In genomic region chr14:26610689-26611088, GRCm38 (mm10) we compare ENCODE assay signal across 27 mouse cellular contexts.
"Had no signal": no experiment of that assay in that cellular context is flagged by ENCODE, and none has a peak within 500 bp of the region (broad histone marks: within the 10 kb centered on the region; RNA-seq: fewer than 3 reads in every experiment).

No protein-coding gene starts in this region.

- H3K27me3 ChIP-seq: hindbrain, embryonic 12.5 days; intestine, embryonic 15.5 days; limb, embryonic 12.5 days; liver, embryonic 13.5 days had no signal

- H3K4me2 ChIP-seq: heart, embryonic 11.5 days; hindbrain, embryonic 12.5 days; hindbrain, embryonic 14.5 days; intestine, embryonic 15.5 days; limb, embryonic 12.5 days; liver, embryonic 11.5 days; liver, embryonic 13.5 days had no signal

- H3K9ac ChIP-seq: hindbrain, embryonic 12.5 days; hindbrain, embryonic 14.5 days; intestine, embryonic 15.5 days; limb, embryonic 12.5 days; liver, embryonic 13.5 days had no signal

- H3K4me3 ChIP-seq: gastrocnemius, adult 2 months; heart, adult 2 months; hindbrain, embryonic 10.5 days; hindbrain, embryonic 12.5 days; intestine, embryonic 15.5 days; layer of hippocampus, adult 2 months; left cerebral cortex, adult 2 months; limb, embryonic 10.5 days; limb, embryonic 12.5 days; liver, embryonic 13.5 days had no signal

- ATAC-seq: hindbrain, embryonic 16.5 days; inflammation-experienced regulatory T-cells, adult 6 months; intestine, embryonic 15.5 days; intestine, postnatal 0 days had no signal

- DNase-seq: gastrocnemius, adult 2 months; gastrocnemius, postnatal 10 days; gastrocnemius, postnatal 25 days; heart, adult 11 months; heart, adult 2 months; heart, postnatal 10 days; heart, postnatal 4 days; kidney, adult 18-20 months; kidney, adult 8-10 months; kidney, postnatal 10 days; kidney, postnatal 25 days; kidney, postnatal 4 days; liver; liver, embryonic 13.5 days had no signal

- H3K4me1 ChIP-seq: hindbrain, embryonic 10.5 days; hindbrain, embryonic 12.5 days; intestine, embryonic 15.5 days; limb, embryonic 10.5 days; limb, embryonic 12.5 days had no signal

- H3K9me3 ChIP-seq: hindbrain, embryonic 10.5 days; hindbrain, embryonic 12.5 days; intestine, embryonic 15.5 days; limb, embryonic 10.5 days; limb, embryonic 12.5 days; liver, embryonic 13.5 days had no signal

- H3K27ac ChIP-seq: gastrocnemius, adult 2 months; heart, adult 2 months; hindbrain, embryonic 10.5 days; hindbrain, embryonic 12.5 days; hindbrain, embryonic 14.5 days; intestine, embryonic 15.5 days; layer of hippocampus, adult 2 months; left cerebral cortex, adult 2 months; limb, embryonic 10.5 days; limb, embryonic 12.5 days; liver, embryonic 13.5 days had no signal
